Mouse (Mus musculus) liver, embryonic 14.5 days (tissue): Measurements from ENCODE around the gene Ssh3. TPM values are rescaled to one million over a fixed set of nuclear protein-coding genes. Genes with fewer than 3 reads are reported as not detected.

ENCODE experiments used
- ATAC-seq: fragments of 200-750 bp; cut with Nextera tagmentation; 2 replicates; pipeline ENCODE4 v1.8.0; 2017; ENCODE audit warnings: moderate number of reproducible peaks, mild to moderate bottlenecking, moderate library complexity; ENCODE audit not compliant: insufficient read depth
- DNase-seq, 3 experiments: peaks; one replicate each; pipeline ENCODE4 v3.0.0-alpha.2; 2012 to 2013; ENCODE audit warnings: low read depth in 3 of 3, low spot score in 3 of 3
- H3K27ac ChIP-seq: fragments of 300-500 bp; sonication (generic); 2 replicates; pipeline ENCODE4 v1.5.1; 2014; ENCODE audit warnings: moderate library complexity, mild to moderate bottlenecking, control low read depth, inconsistent platforms
- H3K27me3 ChIP-seq: fragments of 300-500 bp; sonication (generic); 2 replicates; pipeline ENCODE4 v1.6.1; 2014; ENCODE audit warnings: mild to moderate bottlenecking, low read length, moderate library complexity; ENCODE audit not compliant: control insufficient read depth, insufficient read depth
- H3K36me3 ChIP-seq: fragments of 300-500 bp; sonication (generic); replicated peaks from 2 replicates; pipeline ENCODE4 v1.6.1; 2014; ENCODE audit warnings: low read depth; ENCODE audit not compliant: control insufficient read depth, insufficient read depth
- H3K4me1 ChIP-seq, 2 experiments: fragments of 200-500 bp in 1 of 2; fragments of 300-500 bp in 1 of 2; sonication (generic) in 1 of 2; replicated peaks; 2 replicates each; pipeline ENCODE4 v1.6.1; 2012 to 2014; ENCODE audit warnings: antibody characterized with exemption in 1 of 2, inconsistent platforms in 1 of 2, low read length in 1 of 2; ENCODE audit not compliant: control insufficient read depth in 2 of 2, insufficient read depth in 2 of 2
- H3K4me2 ChIP-seq: fragments of 300-500 bp; sonication (generic); 2 replicates; pipeline ENCODE4 v1.6.1; 2014; ENCODE audit warnings: low read depth, mild to moderate bottlenecking, control low read depth, moderate library complexity
- H3K4me3 ChIP-seq, 2 experiments: fragments of 200-500 bp in 1 of 2; fragments of 300-500 bp in 1 of 2; sonication (generic) in 1 of 2; 2 replicates each; pipeline ENCODE4 v1.5.1; 2012 to 2014; ENCODE audit warnings: low read depth in 2 of 2, low read length in 2 of 2, mild to moderate bottlenecking in 2 of 2, control low read depth in 1 of 2, inconsistent platforms in 1 of 2, moderate library complexity in 1 of 2; ENCODE audit not compliant: insufficient read depth in 1 of 2
- H3K9ac ChIP-seq: fragments of 300-500 bp; sonication (generic); replicated peaks from 2 replicates; pipeline ENCODE4 v1.6.1; 2014; ENCODE audit warnings: mild to moderate bottlenecking, control low read depth, moderate library complexity
- H3K9me3 ChIP-seq: fragments of 300-500 bp; sonication (generic); 2 replicates; pipeline ENCODE4 v1.6.1; 2016; ENCODE audit warnings: low read length, mixed read lengths; ENCODE audit not compliant: control insufficient read depth
- CTCF ChIP-seq: IDR thresholded peaks from 2 replicates; pipeline ENCODE4 v1.5.1; 2016; ENCODE audit warnings: antibody characterized with exemption, low read depth, control low read depth
- EP300 ChIP-seq: IDR thresholded peaks from 2 replicates; pipeline ENCODE4 v1.6.1; 2016; ENCODE audit warnings: antibody characterized with exemption, low read depth
- WGBS: fragments of 180-500 bp; shearing (Covaris S2); extraction: QIAGEN DNeasy Blood & Tissue Kit; methylation state at CpG from one replicate; pipeline ENCODE4 v1.1.7; 2014; ENCODE audit not compliant: insufficient replicate concordance; 5-methylcytosine and 5-hydroxymethylcytosine counted together
- polyA plus RNA-seq, 2 experiments: library from polyadenylated mRNA; depleted of rRNA in 1 of 2; stranded (reverse) in 1 of 2; unstranded in 1 of 2; fragments of >200 nt; fragmentation: Nextera tagmentation in 1 of 2; extraction: Ambion mirVana in 1 of 2; gene quantifications; 2 replicates each; pipeline versions ENCODE4 v1.2.1 to v1.2.3; 2012 to 2014

Ssh3 gene
- polyA plus RNA-seq, 2 experiments, result 1.4 to 2.8 TPM

DNA sequence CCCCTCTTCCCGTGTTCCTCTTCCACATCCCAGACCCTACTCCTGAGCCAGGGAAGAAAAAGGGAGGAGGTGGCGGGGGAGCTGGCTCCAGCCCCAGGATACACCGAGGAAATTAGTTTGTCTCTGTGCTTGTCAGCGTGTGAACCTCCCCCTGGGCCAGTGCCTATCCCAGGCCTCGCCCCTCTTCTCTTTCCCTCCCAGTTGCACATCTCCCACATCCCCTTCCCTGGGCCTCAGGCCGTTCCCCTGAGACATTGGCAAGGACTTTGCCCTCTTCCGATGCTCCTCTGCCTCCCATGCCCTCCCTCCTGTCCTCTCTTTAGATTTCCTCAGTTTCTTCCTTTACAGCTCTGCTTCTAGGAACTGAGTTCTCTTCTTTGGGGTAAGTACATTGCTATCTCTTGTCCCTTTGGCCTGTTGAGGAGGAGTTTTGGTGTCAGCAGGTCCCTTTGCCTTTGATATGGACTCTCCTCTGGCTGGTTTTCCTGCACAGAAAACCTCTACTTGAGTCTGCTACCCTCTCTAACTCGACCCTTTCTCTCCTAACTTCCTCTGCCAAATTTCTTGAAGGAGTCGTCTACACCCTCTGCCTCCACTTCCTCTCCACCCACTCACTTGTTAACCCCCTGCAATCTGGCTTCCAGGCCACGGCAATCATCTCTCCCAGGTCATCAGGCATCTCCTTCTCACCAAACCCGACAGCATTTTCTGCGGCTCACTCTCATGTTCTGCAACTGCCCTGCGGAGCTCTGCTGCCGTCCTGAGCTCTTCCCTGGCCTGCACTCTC is 47.8 kb downstream of the Ssh3 start:
- peaks cover 19% of the 10 kb centered on the region for H3K27me3 ChIP-seq
- H3K27ac ChIP-seq, result no peak overlapping the region
- ATAC-seq (no peak), DNase-seq (no peak)
- peaks cover 0 to 10% of the 10 kb centered on the region in 2 experiments; a peak in 3 of 4 replicates for H3K4me1 ChIP-seq
- no peaks in the 10 kb centered on the region for H3K9me3 ChIP-seq
- WGBS, result 28% methylated on average over 14 of the region's 14 CpGs
- no peak overlapping the region for H3K9ac ChIP-seq
- H3K4me2 ChIP-seq, result no peak overlapping the region
- TF ChIP-seq EP300, result no peak
- TF ChIP-seq CTCF, result no peak
- no peak overlapping the region for H3K4me3 ChIP-seq
- no peaks in the 10 kb centered on the region for H3K36me3 ChIP-seq

- no peak overlapping the region for H3K4me2 ChIP-seq
- no peak overlapping the region for H3K4me3 ChIP-seq
- H3K36me3 ChIP-seq, result no peaks in the 10 kb centered on the region
- WGBS, result 35% methylated on average over 4 of the region's 4 CpGs
- no peaks in the 10 kb centered on the region for H3K9me3 ChIP-seq
- no peak overlapping the region for H3K27ac ChIP-seq
- DNase-seq (no peak), ATAC-seq (peak; percentile 15; the same call in 1 of the 2 replicates)
- no peak overlapping the region for H3K9ac ChIP-seq
- H3K27me3 ChIP-seq, result peaks cover 27% of the 10 kb centered on the region
- TF ChIP-seq CTCF (no peak), EP300 (no peak)
- H3K4me1 ChIP-seq, result peaks cover 0 to 10% of the 10 kb centered on the region in 2 experiments; a peak in 3 of 4 replicates
These were observed 48.6 kb downstream of the Ssh3 start for GRCm38 (mm10) chr19:4220416-4220815.

GRCm38 (mm10) chr19:4219943-4220342 is 49.0 kb downstream of the Ssh3 start:
- no peak overlapping the region for H3K4me2 ChIP-seq
- H3K4me3 ChIP-seq, result no peak overlapping the region
- ATAC-seq, result no peak
- DNase-seq, result no peak
- no peak overlapping the region for H3K27ac ChIP-seq
- H3K36me3 ChIP-seq, result no peaks in the 10 kb centered on the region
- peaks cover 0 to 10% of the 10 kb centered on the region in 2 experiments; a peak in 3 of 4 replicates for H3K4me1 ChIP-seq
- 72% methylated on average over 6 of the region's 6 CpGs for WGBS
- no peaks in the 10 kb centered on the region for H3K9me3 ChIP-seq
- no peak for TF ChIP-seq EP300
- TF ChIP-seq CTCF, result no peak
- peaks cover 31% of the 10 kb centered on the region for H3K27me3 ChIP-seq
- H3K9ac ChIP-seq, result no peak overlapping the region

DNA sequence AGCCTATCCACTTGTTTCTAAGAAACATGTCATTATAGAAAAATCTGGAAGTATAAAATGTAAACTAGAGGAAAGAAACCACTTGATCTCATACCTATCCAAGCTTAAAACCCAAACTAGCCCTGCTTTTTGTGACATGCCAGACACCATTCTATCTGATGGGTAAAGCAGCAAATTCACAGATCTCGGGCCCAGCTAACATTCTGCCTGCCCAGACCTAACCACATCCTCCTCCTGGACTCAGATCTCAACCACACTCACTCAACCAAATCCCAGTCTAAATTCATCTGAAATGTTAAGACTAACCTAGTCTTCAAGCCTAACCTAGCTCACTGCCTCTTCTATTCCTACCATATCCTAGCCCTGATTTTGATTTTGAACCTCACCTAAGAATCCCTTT is 50.2 kb downstream of the Ssh3 start:
- H3K9me3 ChIP-seq, result no peaks in the 10 kb centered on the region
- ATAC-seq (no peak), DNase-seq (no peak)
- no peaks in the 10 kb centered on the region for H3K36me3 ChIP-seq
- H3K4me1 ChIP-seq, result peaks cover 0 to 11% of the 10 kb centered on the region in 2 experiments; a peak in 3 of 4 replicates
- H3K9ac ChIP-seq, result no peak overlapping the region
- 14% methylated on average over 1 of the region's 1 CpGs for WGBS
- no peak overlapping the region for H3K4me2 ChIP-seq
- no peak for TF ChIP-seq EP300
- no peak for TF ChIP-seq CTCF
- peaks cover 43% of the 10 kb centered on the region for H3K27me3 ChIP-seq
- no peak overlapping the region for H3K27ac ChIP-seq
- H3K4me3 ChIP-seq, result no peak overlapping the region

- Histone ChIP-seq H3K36me3 (no peaks in the 10 kb centered on the region), H3K4me3 (no peak overlapping the region), H3K27ac (no peak overlapping the region), H3K9me3 (no peaks in the 10 kb centered on the region), H3K4me1 (peaks cover 0 to 12% of the 10 kb centered on the region in 2 experiments; a peak in 3 of 4 replicates), H3K27me3 (peaks cover 48% of the 10 kb centered on the region), H3K4me2 (no peak overlapping the region), H3K9ac (no peak overlapping the region)
- TF ChIP-seq EP300 (no peak), CTCF (no peak)
- DNase-seq, result no peak
- 81% methylated on average over 11 of the region's 11 CpGs for WGBS
- ATAC-seq, result no peak
These were observed 50.7 kb downstream of the Ssh3 start for GRCm38 (mm10) chr19:4218293-4218692.
